Mouse (Mus musculus) ES-E14 (cell line): ENCODE measurements around the gene Zfp821. TPM values are rescaled to one million over a fixed set of nuclear protein-coding genes. Genes with fewer than 3 reads are reported as not detected.

Experiments
- DNase-seq: peaks from one replicate; pipeline ENCODE4 v3.0.0-alpha.2; 2013; ENCODE audit warnings: low read depth, low spot score
- H3K27ac ChIP-seq: 2 replicates; pipeline ENCODE4 v1.5.1; 2012; ENCODE audit warnings: low read depth, mild to moderate bottlenecking, low read length, moderate library complexity, mixed read lengths; ENCODE audit not compliant: poor library complexity, insufficient read depth, severe bottlenecking
- H3K36me3 ChIP-seq: 2 replicates; pipeline ENCODE4 v1.6.1; 2012; ENCODE audit warnings: mild to moderate bottlenecking, low read length, moderate library complexity, mixed read lengths; ENCODE audit not compliant: control insufficient read depth, poor library complexity, insufficient read depth, severe bottlenecking
- H3K4me1 ChIP-seq, 2 experiments: fragments of 150-350 bp in 1 of 2; sonication (generic) in 1 of 2; 2 replicates each; pipeline ENCODE4 v1.6.1; 2012; ENCODE audit warnings: low read length in 2 of 2, mild to moderate bottlenecking in 1 of 2, mixed read lengths in 1 of 2; ENCODE audit not compliant: control insufficient read depth in 2 of 2, insufficient read depth in 2 of 2, poor library complexity in 1 of 2
- H3K4me3 ChIP-seq, 2 experiments: fragments of 150-350 bp in 1 of 2; sonication (generic) in 1 of 2; 2 replicates each; pipeline ENCODE4 v1.5.1; 2012; ENCODE audit warnings: low read length in 2 of 2, low read depth in 1 of 2, mild to moderate bottlenecking in 1 of 2, mixed read lengths in 1 of 2; ENCODE audit not compliant: insufficient read depth in 1 of 2, poor library complexity in 1 of 2, severe bottlenecking in 1 of 2
- H3K9ac ChIP-seq: 2 replicates; pipeline ENCODE4 v1.6.1; 2012; ENCODE audit warnings: low read depth, mild to moderate bottlenecking, low read length, mixed read lengths; ENCODE audit not compliant: poor library complexity, insufficient read depth, severe bottlenecking
- H3K9me3 ChIP-seq: fragments of 150-350 bp; sonication (generic); 2 replicates; pipeline ENCODE4 v1.6.1; 2012; ENCODE audit warnings: low read depth, mild to moderate bottlenecking, low read length; ENCODE audit not compliant: control insufficient read depth, insufficient read depth
- CHD2 ChIP-seq: IDR thresholded peaks from 2 replicates; pipeline ENCODE4 v1.6.1; 2014; ENCODE audit warnings: mild to moderate bottlenecking, low read depth, low read length, inconsistent platforms
- HCFC1 ChIP-seq: IDR thresholded peaks from 2 replicates; pipeline ENCODE4 v1.6.1; 2012; ENCODE audit warnings: low read length, inconsistent platforms, borderline replicate concordance; ENCODE audit not compliant: insufficient read depth
- MAFK ChIP-seq: IDR thresholded peaks from 2 replicates; pipeline ENCODE4 v1.6.1; 2014; ENCODE audit warnings: mild to moderate bottlenecking, low read depth, low read length, inconsistent platforms; ENCODE audit not compliant: insufficient read depth
- ZC3H11A ChIP-seq: IDR thresholded peaks from 2 replicates; pipeline ENCODE4 v1.6.1; 2012; ENCODE audit warnings: low read depth, mild to moderate bottlenecking, inconsistent platforms, low read length, borderline replicate concordance
- ZNF384 ChIP-seq: IDR thresholded peaks from 2 replicates; pipeline ENCODE4 v1.6.1; 2012; ENCODE audit warnings: low read depth, low read length, inconsistent platforms
- in situ Hi-C, 2 experiments: fragments of 600-800 bp; cut with MboI; formaldehyde crosslinking; loops; one replicate each; pipeline ENCODE4 v1.15.1; 2025; ENCODE audit warnings: low sequenced_read_pairs in 2 of 2, inconsistent platforms in 1 of 2; ENCODE audit not compliant: unreplicated experiment in 2 of 2
- total RNA-seq: library from RNA; depleted of rRNA; stranded (reverse); fragments of 300-350 nt; gene quantifications from 2 replicates; pipeline ENCODE4 v1.2.3, GENCODE M21; 2012

Zfp821 gene
- total RNA-seq, 1 experiment: 8.7 TPM

GRCm38 (mm10) chr8:109694154-109694553 lies 11.2 kb upstream of the Zfp821 start:
- no peak overlapping the region for H3K27ac ChIP-seq
- H3K36me3 ChIP-seq: no peaks in the 10 kb centered on the region
- TF ChIP-seq ZC3H11A (no peak), ZNF384 (no peak), MAFK (no peak), CHD2 (no peak), HCFC1 (no peak)
- peak overlapping the region in 1 of 2 experiments; percentile 73; a peak in 2 of 4 replicates for H3K4me3 ChIP-seq
- in situ Hi-C loops: no loop called here
- no peaks in the 10 kb centered on the region for H3K9me3 ChIP-seq
- no peak for DNase-seq
- no peak overlapping the region for H3K9ac ChIP-seq
- peaks cover 0 to 8% of the 10 kb centered on the region in 2 experiments; a peak in 1 of 4 replicates for H3K4me1 ChIP-seq

- in situ Hi-C loops: no loop called here
- Histone ChIP-seq H3K9me3 (no peaks in the 10 kb centered on the region), H3K27ac (no peak overlapping the region), H3K4me3 (no peak overlapping the region), H3K9ac (no peak overlapping the region), H3K36me3 (no peaks in the 10 kb centered on the region), H3K4me1 (0 out of 4 replicates have a peak, but pooled peaks cover 0 to 5% of the 10 kb centered on the region in 2 experiments)
- no peak for DNase-seq
- no peak for TF ChIP-seq CHD2
- no peak for TF ChIP-seq ZNF384
- TF ChIP-seq HCFC1: no peak
- TF ChIP-seq MAFK: no peak
- no peak for TF ChIP-seq ZC3H11A
Measured at GRCm38 (mm10) chr8:109697754-109698153, 7.6 kb upstream of the Zfp821 start.

- Histone ChIP-seq H3K36me3 (no peaks in the 10 kb centered on the region), H3K27ac (no peak overlapping the region), H3K9me3 (no peaks in the 10 kb centered on the region), H3K9ac (no peak overlapping the region), H3K4me3 (no peak overlapping the region), H3K4me1 (0 out of 4 replicates have a peak, but pooled peaks cover 0 to 5% of the 10 kb centered on the region in 2 experiments)
- DNase-seq: no peak
- TF ChIP-seq CHD2 (no peak), ZNF384 (no peak), MAFK (no peak), HCFC1 (no peak), ZC3H11A (no peak)
- in situ Hi-C loops: no loop called here
Measured at GRCm38 (mm10) chr8:109698477-109698876, 6.9 kb upstream of the Zfp821 start.

- in situ Hi-C loops: no loop called here
- no peak overlapping the region for H3K27ac ChIP-seq
- H3K36me3 ChIP-seq: peaks cover 2% of the 10 kb centered on the region; the same call in 1 of the 2 replicates
- peak overlapping the region; percentile 64 to 98 for H3K4me3 ChIP-seq
- H3K4me1 ChIP-seq: peaks cover 0 to 5% of the 10 kb centered on the region in 2 experiments; a peak in 2 of 4 replicates
- H3K9ac ChIP-seq: no peak overlapping the region
- TF ChIP-seq CHD2: no peak
- TF ChIP-seq HCFC1: no peak
- no peak for TF ChIP-seq ZC3H11A
- no peak for TF ChIP-seq ZNF384
- TF ChIP-seq MAFK: no peak
- DNase-seq: no peak
- no peaks in the 10 kb centered on the region for H3K9me3 ChIP-seq
Measured at GRCm38 (mm10) chr8:109704565-109705319, 604 bp upstream of the Zfp821 start.
